Mouse (Mus musculus): ENCODE results near the gene Kcnh4. TPM values are rescaled to one million over a fixed set of nuclear protein-coding genes. Genes with fewer than 3 reads are reported as not detected.
A peak's percentile ranks its signal among the peaks of the same experiment; 100 is the strongest.

Kcnh4 gene
- total and polyA plus RNA-seq, 3 experiments: 0.04 TPM; not detected in 2

DNA sequence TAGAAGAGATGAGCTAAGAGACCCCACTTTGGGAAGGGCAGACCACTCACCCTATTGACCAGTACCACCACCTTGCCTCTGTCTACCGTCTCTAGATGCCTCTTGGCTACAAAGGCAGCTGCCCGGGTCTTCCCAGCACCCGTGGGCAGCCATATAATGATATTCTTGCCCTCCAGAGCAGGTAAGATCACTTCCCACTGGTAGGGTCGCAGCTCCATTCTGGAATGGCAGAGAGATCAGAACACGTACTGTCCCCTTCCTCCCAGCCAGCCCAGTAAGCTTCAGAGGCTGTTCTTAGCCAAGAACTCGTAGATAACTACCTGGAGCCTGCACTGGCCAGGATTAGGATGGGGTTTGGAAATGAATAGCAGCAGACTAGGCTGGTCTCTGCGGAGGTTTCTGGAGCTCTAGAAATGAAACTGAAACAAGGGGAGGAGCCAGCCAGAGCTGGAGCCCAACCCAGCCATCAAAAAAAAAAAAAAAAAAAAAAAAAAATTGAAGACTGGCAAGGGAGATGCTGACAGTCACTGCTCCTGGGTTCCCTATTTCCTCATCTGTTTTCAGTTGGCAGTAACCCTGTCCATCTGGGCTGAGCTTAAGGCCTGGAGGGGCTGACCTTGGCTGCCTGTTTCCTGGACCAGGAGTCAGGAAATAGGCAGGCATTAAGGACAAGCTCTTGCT lies 55.8 kb downstream of the Kcnh4 start, which contains the start of gene Dhx58:
Gene Dhx58, minus strand, starts transcription at position 421 of the 681 bp plus-strand sequence.
- Histone ChIP-seq H3K27ac (peak within 1 kb of the TSS; percentile 58), H3K4me1 (ENCODE audit: control insufficient read depth, insufficient read depth, low read length) (peaks cover 8% of the 10 kb centered on the region), H3K79me2 (replicated peaks; ENCODE audit: control insufficient read depth, insufficient read depth, low read length) (no peaks in the 10 kb centered on the region), H3K4me3 (peak within 1 kb of the TSS; percentile 22; the same call in 1 of the 2 replicates), H3K36me3 (ENCODE audit: control insufficient read depth, insufficient read depth, low read length) (no peaks in the 10 kb centered on the region), H3K27me3 (ENCODE audit: control insufficient read depth, insufficient read depth, low read length) (no peaks in the 10 kb centered on the region), H3K9ac (ENCODE audit: low read depth, low read length) (peak within 1 kb of the TSS; percentile 54)
- intact Hi-C loops (cut with DNase I): loop anchor here (2.0 kb wide), 2 partner anchors 77 to 133 kb away; no protein-coding TSS in a partner anchor
- TF ChIP-seq EP300 (IDR thresholded peaks at IDR 0.05; ENCODE audit: insufficient read depth, low read depth, low read length) (no peak), POLR2A (IDR thresholded peaks at IDR 0.05; ENCODE audit: insufficient read depth, low read depth, low read length) (peak; percentile 68)
- DNase-seq: peak; percentile 47 to 50
- WGBS: 32% methylated on average over 7 of the region's 7 CpGs

- DNase-seq: peak in 1 of 2 experiments; percentile 31
- WGBS: 44% methylated on average over 11 of the region's 11 CpGs
- H3K4me3 ChIP-seq: no peak overlapping the region; the same call in 1 of the 2 replicates
- H3K4me1 ChIP-seq (ENCODE audit: control insufficient read depth, insufficient read depth, low read length): peaks cover 8% of the 10 kb centered on the region
- TF ChIP-seq CTCF (IDR thresholded peaks at IDR 0.05) (no peak), POLR2A (IDR thresholded peaks at IDR 0.05; ENCODE audit: insufficient read depth, low read depth, low read length) (no peak), EP300 (IDR thresholded peaks at IDR 0.05; ENCODE audit: insufficient read depth, low read depth, low read length) (no peak)
- H3K36me3 ChIP-seq (ENCODE audit: control insufficient read depth, insufficient read depth, low read length): no peaks in the 10 kb centered on the region
- H3K79me2 ChIP-seq (replicated peaks; ENCODE audit: control insufficient read depth, insufficient read depth, low read length): no peaks in the 10 kb centered on the region
- intact Hi-C loops (cut with DNase I): loop anchor here (2.0 kb wide), 2 partner anchors 77 to 133 kb away; no protein-coding TSS in a partner anchor
- peak overlapping the region; percentile 5; the same call in 1 of the 2 replicates for H3K9ac ChIP-seq (ENCODE audit: low read depth, low read length)
- no peak overlapping the region for H3K27ac ChIP-seq
- no peaks in the 10 kb centered on the region for H3K27me3 ChIP-seq (ENCODE audit: control insufficient read depth, insufficient read depth, low read length)
Measured at GRCm38 (mm10) chr11:100703366-100703765, 56.4 kb downstream of the Kcnh4 start.

DNA sequence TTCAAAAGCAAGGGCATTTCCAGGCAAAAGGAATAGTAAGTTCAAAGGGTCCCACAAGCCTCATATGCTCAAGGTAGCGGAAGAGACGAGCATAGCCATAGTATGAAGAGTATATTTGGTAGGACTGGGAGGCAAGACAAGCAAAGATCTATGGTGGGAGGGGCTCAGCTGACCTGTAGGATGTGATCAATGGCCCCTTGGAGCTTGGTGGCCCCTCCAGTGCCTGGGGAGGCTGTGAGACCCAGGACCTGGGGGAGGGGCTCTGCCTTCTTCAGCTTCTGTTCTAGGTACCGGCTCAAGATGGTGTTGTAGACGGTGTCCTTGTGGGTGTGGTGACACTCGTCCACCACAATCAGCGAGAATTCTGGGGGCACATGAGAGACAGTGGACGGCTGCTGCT lies 56.8 kb downstream of the Kcnh4 start:
- no peak for DNase-seq
- 37% methylated on average over 7 of the region's 7 CpGs for WGBS
- peaks cover 8% of the 10 kb centered on the region for H3K4me1 ChIP-seq (ENCODE audit: control insufficient read depth, insufficient read depth, low read length)
- no peaks in the 10 kb centered on the region for H3K36me3 ChIP-seq (ENCODE audit: control insufficient read depth, insufficient read depth, low read length)
- TF ChIP-seq POLR2A (IDR thresholded peaks at IDR 0.05; ENCODE audit: insufficient read depth, low read depth, low read length) (no peak), CTCF (IDR thresholded peaks at IDR 0.05) (no peak), EP300 (IDR thresholded peaks at IDR 0.05; ENCODE audit: insufficient read depth, low read depth, low read length) (no peak)
- H3K27me3 ChIP-seq (ENCODE audit: control insufficient read depth, insufficient read depth, low read length): no peaks in the 10 kb centered on the region
- peak overlapping the region; percentile 22; the same call in 1 of the 2 replicates for H3K4me3 ChIP-seq
- no peaks in the 10 kb centered on the region for H3K79me2 ChIP-seq (replicated peaks; ENCODE audit: control insufficient read depth, insufficient read depth, low read length)
- H3K27ac ChIP-seq: peak overlapping the region; percentile 48; the same call in 1 of the 2 replicates
- H3K9ac ChIP-seq (ENCODE audit: low read depth, low read length): peak overlapping the region; percentile 56
- intact Hi-C loops (cut with DNase I): loop anchor here (2.0 kb wide), 2 partner anchors 76 to 132 kb away; no protein-coding TSS in a partner anchor

- peak; percentile 60 to 72 for DNase-seq
- intact Hi-C loops (cut with DNase I): loop anchor here (2.0 kb wide), 2 partner anchors 75 to 131 kb away; no protein-coding TSS in a partner anchor
- Histone ChIP-seq H3K4me3 (peak overlapping the region; percentile 22; the same call in 1 of the 2 replicates), H3K36me3 (ENCODE audit: control insufficient read depth, insufficient read depth, low read length) (no peaks in the 10 kb centered on the region), H3K27ac (peak overlapping the region; percentile 48; the same call in 1 of the 2 replicates), H3K79me2 (replicated peaks; ENCODE audit: control insufficient read depth, insufficient read depth, low read length) (no peaks in the 10 kb centered on the region), H3K4me1 (ENCODE audit: control insufficient read depth, insufficient read depth, low read length) (peaks cover 8% of the 10 kb centered on the region), H3K9ac (ENCODE audit: low read depth, low read length) (peak overlapping the region; percentile 56), H3K27me3 (ENCODE audit: control insufficient read depth, insufficient read depth, low read length) (no peaks in the 10 kb centered on the region)
- TF ChIP-seq EP300 (IDR thresholded peaks at IDR 0.05; ENCODE audit: insufficient read depth, low read depth, low read length): peak; percentile 89
- peak; percentile 99 for TF ChIP-seq CTCF (IDR thresholded peaks at IDR 0.05)
- 0 out of 2 replicates have a peak, but pooled peaks have one; percentile 15 for TF ChIP-seq POLR2A (IDR thresholded peaks at IDR 0.05; ENCODE audit: insufficient read depth, low read depth, low read length)
- WGBS: 33% methylated on average over 19 of the region's 19 CpGs
Measured at GRCm38 (mm10) chr11:100702081-100702851, 57.5 kb downstream of the Kcnh4 start.

- WGBS: 21% methylated on average over 14 of the region's 14 CpGs
- H3K4me3 ChIP-seq: no peak overlapping the region
- H3K27ac ChIP-seq: no peak overlapping the region
- H3K79me2 ChIP-seq (replicated peaks; ENCODE audit: control insufficient read depth, insufficient read depth, low read length): no peaks in the 10 kb centered on the region
- peak; percentile 75 to 79 for DNase-seq
- H3K27me3 ChIP-seq (ENCODE audit: control insufficient read depth, insufficient read depth, low read length): no peaks in the 10 kb centered on the region
- H3K9ac ChIP-seq (ENCODE audit: low read depth, low read length): no peak overlapping the region
- TF ChIP-seq POLR2A (IDR thresholded peaks at IDR 0.05; ENCODE audit: insufficient read depth, low read depth, low read length) (0 out of 2 replicates have a peak, but pooled peaks have one; percentile 38), EP300 (IDR thresholded peaks at IDR 0.05; ENCODE audit: insufficient read depth, low read depth, low read length) (no peak), CTCF (IDR thresholded peaks at IDR 0.05) (no peak)
- peaks cover 8% of the 10 kb centered on the region for H3K4me1 ChIP-seq (ENCODE audit: control insufficient read depth, insufficient read depth, low read length)
- intact Hi-C loops (cut with DNase I): no loop called here
- H3K36me3 ChIP-seq (ENCODE audit: control insufficient read depth, insufficient read depth, low read length): no peaks in the 10 kb centered on the region
Measured at GRCm38 (mm10) chr11:100701301-100701700, 58.4 kb downstream of the Kcnh4 start.
